Mouse (Mus musculus): ENCODE results near the gene Urb2.
"Not testable (repeated sequence)": the region's sequence is repeated elsewhere in the genome, so short reads cannot be mapped to it uniquely, and the experiment has no call there.

Gene Urb2

GRCm38 (mm10) chr8:124019782-124020181 lies 1.5 kb upstream of the Urb2 start:
- DNase-seq, result peak; percentile 26

- DNase-seq, result peak; percentile 79
Measured at GRCm38 (mm10) chr8:124020439-124021236, 670 bp upstream of the Urb2 start.

- not testable (repeated sequence) for DNase-seq
Measured at GRCm38 (mm10) chr8:124026265-124026664, 5.0 kb downstream of the Urb2 start.

- DNase-seq, result no peak
Measured at GRCm38 (mm10) chr8:124027831-124028230, 6.5 kb downstream of the Urb2 start.

- peak; percentile 22 for DNase-seq
Measured at GRCm38 (mm10) chr8:124033400-124033799, 12.1 kb downstream of the Urb2 start.

- DNase-seq, result no peak
Measured at GRCm38 (mm10) chr8:124038121-124038520, 16.8 kb downstream of the Urb2 start.

- no peak for DNase-seq
Measured at GRCm38 (mm10) chr8:124039351-124039750, 18.0 kb downstream of the Urb2 start.

- no peak for DNase-seq
Measured at GRCm38 (mm10) chr8:124042201-124042600, 20.9 kb downstream of the Urb2 start.

- no peak for DNase-seq
Measured at GRCm38 (mm10) chr8:124044421-124044820, 23.1 kb downstream of the Urb2 start.

GRCm38 (mm10) chr8:124044931-124045330 lies 23.6 kb downstream of the Urb2 start:
- DNase-seq, result no peak

- no peak for DNase-seq
Measured at GRCm38 (mm10) chr8:124045856-124046255, 24.5 kb downstream of the Urb2 start.

- peak; percentile 81 for DNase-seq
Measured at GRCm38 (mm10) chr8:124052110-124052509, 30.8 kb downstream of the Urb2 start.

GRCm38 (mm10) chr8:124052568-124052967 lies 31.3 kb downstream of the Urb2 start:
- no peak for DNase-seq

- peak; percentile 78 for DNase-seq
Measured at GRCm38 (mm10) chr8:124056832-124057655, 35.7 kb downstream of the Urb2 start.

GRCm38 (mm10) chr8:124066325-124067058 lies 45.2 kb downstream of the Urb2 start:
- DNase-seq, result peak; percentile 65

GRCm38 (mm10) chr8:124067059-124067750 lies 45.9 kb downstream of the Urb2 start:
- DNase-seq, result no peak

- DNase-seq, result peak; percentile 54
Measured at GRCm38 (mm10) chr8:124070363-124071324, 49.3 kb downstream of the Urb2 start.

GRCm38 (mm10) chr8:124075977-124076376 lies 54.7 kb downstream of the Urb2 start:
- DNase-seq, result peak; percentile 62

GRCm38 (mm10) chr8:124076416-124076815 lies 55.1 kb downstream of the Urb2 start:
- peak; percentile 66 for DNase-seq

GRCm38 (mm10) chr8:124077377-124077776 lies 56.1 kb downstream of the Urb2 start:
- DNase-seq, result no peak

- peak; percentile 57 for DNase-seq
Measured at GRCm38 (mm10) chr8:124077998-124078397, 56.7 kb downstream of the Urb2 start.
